Mouse (Mus musculus): ENCODE results near the gene Vdac1. TPM values are rescaled to one million over a fixed set of nuclear protein-coding genes. Genes with fewer than 3 reads are reported as not detected.

The Vdac1 gene
- polyA plus RNA-seq, 1 experiment from 2014 or later = 280 TPM

- Histone ChIP-seq H3K36me3 (peaks cover 48% of the 10 kb centered on the region), H3K4me3 (no peak overlapping the region), H3K27ac (no peak overlapping the region), H3K9ac (no peak overlapping the region), H3K27me3 (no peaks in the 10 kb centered on the region), H3K9me3 (no peaks in the 10 kb centered on the region), H3K4me2 (no peak overlapping the region), H3K4me1 (peaks cover 11% of the 10 kb centered on the region; the same call in 1 of the 2 replicates)
- 86% methylated on average over 5 of the region's 5 CpGs for WGBS
- no peak for ATAC-seq (ENCODE audit: insufficient number of reproducible peaks, low FRiP score, low TSS enrichment, low read depth)
These were observed 43.5 kb downstream of the Vdac1 start for GRCm38 (mm10) chr11:52404209-52404608.

- H3K4me3 ChIP-seq = no peak overlapping the region
- H3K27ac ChIP-seq = no peak overlapping the region
- no peaks in the 10 kb centered on the region for H3K9me3 ChIP-seq
- ATAC-seq (ENCODE audit: insufficient number of reproducible peaks, low FRiP score, low TSS enrichment, low read depth) = no peak
- H3K4me2 ChIP-seq = no peak overlapping the region
- 78% methylated on average over 9 of the region's 9 CpGs for WGBS
- H3K27me3 ChIP-seq = no peaks in the 10 kb centered on the region
- H3K36me3 ChIP-seq = peaks cover 54% of the 10 kb centered on the region
- no peak overlapping the region for H3K9ac ChIP-seq
- peaks cover 10% of the 10 kb centered on the region; the same call in 1 of the 2 replicates for H3K4me1 ChIP-seq
These were observed 44.6 kb downstream of the Vdac1 start for GRCm38 (mm10) chr11:52405196-52405688.

- ATAC-seq (ENCODE audit: insufficient number of reproducible peaks, low FRiP score, low TSS enrichment, low read depth) = no peak
- no peak overlapping the region for H3K27ac ChIP-seq
- WGBS = 63% methylated on average over 5 of the region's 5 CpGs
- no peaks in the 10 kb centered on the region for H3K9me3 ChIP-seq
- H3K4me1 ChIP-seq = 0 out of 2 replicates have a peak, but pooled peaks cover 5% of the 10 kb centered on the region
- H3K27me3 ChIP-seq = no peaks in the 10 kb centered on the region
- no peak overlapping the region for H3K9ac ChIP-seq
- peaks cover 41% of the 10 kb centered on the region for H3K36me3 ChIP-seq
- no peak overlapping the region for H3K4me2 ChIP-seq
- no peak overlapping the region for H3K4me3 ChIP-seq
These were observed 48.7 kb downstream of the Vdac1 start for GRCm38 (mm10) chr11:52409316-52409715.

- WGBS = 56% methylated on average over 5 of the region's 5 CpGs
- Histone ChIP-seq H3K9me3 (no peaks in the 10 kb centered on the region), H3K36me3 (no peaks in the 10 kb centered on the region), H3K27ac (peak overlapping the region; percentile 71), H3K4me1 (peaks cover 14% of the 10 kb centered on the region), H3K4me2 (no peak overlapping the region), H3K4me3 (no peak overlapping the region), H3K9ac (no peak overlapping the region), H3K27me3 (no peaks in the 10 kb centered on the region)
- ATAC-seq (ENCODE audit: insufficient number of reproducible peaks, low FRiP score, low TSS enrichment, low read depth) = peak; percentile 76
These were observed 57.7 kb downstream of the Vdac1 start for GRCm38 (mm10) chr11:52418358-52418757.

- Histone ChIP-seq H3K9ac (no peak overlapping the region), H3K4me3 (no peak overlapping the region), H3K9me3 (no peaks in the 10 kb centered on the region), H3K27ac (peak overlapping the region; percentile 71; the same call in 1 of the 2 replicates), H3K4me2 (no peak overlapping the region), H3K27me3 (no peaks in the 10 kb centered on the region), H3K4me1 (peaks cover 14% of the 10 kb centered on the region), H3K36me3 (no peaks in the 10 kb centered on the region)
- 43% methylated on average over 5 of the region's 5 CpGs for WGBS
- ATAC-seq (ENCODE audit: insufficient number of reproducible peaks, low FRiP score, low TSS enrichment, low read depth) = no peak
These were observed 58.6 kb downstream of the Vdac1 start for GRCm38 (mm10) chr11:52419246-52419645.

- Histone ChIP-seq H3K27ac (no peak overlapping the region), H3K9ac (no peak overlapping the region), H3K4me1 (peaks cover 14% of the 10 kb centered on the region), H3K4me2 (no peak overlapping the region), H3K36me3 (no peaks in the 10 kb centered on the region), H3K4me3 (no peak overlapping the region), H3K9me3 (no peaks in the 10 kb centered on the region), H3K27me3 (no peaks in the 10 kb centered on the region)
- WGBS = 74% methylated on average over 7 of the region's 7 CpGs
- ATAC-seq (ENCODE audit: insufficient number of reproducible peaks, low FRiP score, low TSS enrichment, low read depth) = no peak
These were observed 59.2 kb downstream of the Vdac1 start for GRCm38 (mm10) chr11:52419861-52420260.

- Histone ChIP-seq H3K9ac (no peak overlapping the region), H3K4me2 (no peak overlapping the region), H3K4me3 (no peak overlapping the region), H3K9me3 (no peaks in the 10 kb centered on the region), H3K27ac (no peak overlapping the region), H3K27me3 (no peaks in the 10 kb centered on the region), H3K4me1 (peaks cover 14% of the 10 kb centered on the region), H3K36me3 (no peaks in the 10 kb centered on the region)
- 50% methylated on average over 12 of the region's 12 CpGs for WGBS
- ATAC-seq (ENCODE audit: insufficient number of reproducible peaks, low FRiP score, low TSS enrichment, low read depth) = no peak
These were observed 59.8 kb downstream of the Vdac1 start for GRCm38 (mm10) chr11:52420296-52421052.

GRCm38 (mm10) chr11:52421053-52421778, 60.6 kb downstream of the Vdac1 start:
- ATAC-seq (ENCODE audit: insufficient number of reproducible peaks, low FRiP score, low TSS enrichment, low read depth) = no peak
- H3K27me3 ChIP-seq = no peaks in the 10 kb centered on the region
- 28% methylated on average over 12 of the region's 12 CpGs for WGBS
- H3K36me3 ChIP-seq = no peaks in the 10 kb centered on the region
- H3K4me3 ChIP-seq = no peak overlapping the region
- H3K4me1 ChIP-seq = peaks cover 14% of the 10 kb centered on the region
- H3K4me2 ChIP-seq = no peak overlapping the region
- no peak overlapping the region for H3K9ac ChIP-seq
- H3K9me3 ChIP-seq = no peaks in the 10 kb centered on the region
- no peak overlapping the region for H3K27ac ChIP-seq

- WGBS = 63% methylated on average over 6 of the region's 6 CpGs
- Histone ChIP-seq H3K4me3 (no peak overlapping the region), H3K9me3 (no peaks in the 10 kb centered on the region), H3K9ac (no peak overlapping the region), H3K27me3 (no peaks in the 10 kb centered on the region), H3K4me2 (no peak overlapping the region), H3K36me3 (no peaks in the 10 kb centered on the region), H3K27ac (no peak overlapping the region), H3K4me1 (peaks cover 9% of the 10 kb centered on the region)
- ATAC-seq (ENCODE audit: insufficient number of reproducible peaks, low FRiP score, low TSS enrichment, low read depth) = no peak
These were observed 68.8 kb downstream of the Vdac1 start for GRCm38 (mm10) chr11:52429440-52429839.

GRCm38 (mm10) chr11:52431594-52431993, 70.9 kb downstream of the Vdac1 start:
- no peak for ATAC-seq (ENCODE audit: insufficient number of reproducible peaks, low FRiP score, low TSS enrichment, low read depth)
- Histone ChIP-seq H3K4me1 (peaks cover 11% of the 10 kb centered on the region), H3K27me3 (no peaks in the 10 kb centered on the region), H3K4me2 (no peak overlapping the region), H3K9ac (no peak overlapping the region), H3K9me3 (no peaks in the 10 kb centered on the region), H3K4me3 (no peak overlapping the region), H3K27ac (no peak overlapping the region), H3K36me3 (no peaks in the 10 kb centered on the region)
- 40% methylated on average over 5 of the region's 5 CpGs for WGBS

GRCm38 (mm10) chr11:52432148-52432547, 71.5 kb downstream of the Vdac1 start:
- Histone ChIP-seq H3K9me3 (no peaks in the 10 kb centered on the region), H3K4me3 (no peak overlapping the region), H3K4me2 (no peak overlapping the region), H3K4me1 (peaks cover 15% of the 10 kb centered on the region), H3K9ac (no peak overlapping the region), H3K27ac (no peak overlapping the region), H3K36me3 (no peaks in the 10 kb centered on the region), H3K27me3 (no peaks in the 10 kb centered on the region)
- WGBS = 90% methylated on average over 5 of the region's 5 CpGs
- ATAC-seq (ENCODE audit: insufficient number of reproducible peaks, low FRiP score, low TSS enrichment, low read depth) = no peak
